ENCODE assay signal across 8 mouse cellular contexts in the genomic region with DNA sequence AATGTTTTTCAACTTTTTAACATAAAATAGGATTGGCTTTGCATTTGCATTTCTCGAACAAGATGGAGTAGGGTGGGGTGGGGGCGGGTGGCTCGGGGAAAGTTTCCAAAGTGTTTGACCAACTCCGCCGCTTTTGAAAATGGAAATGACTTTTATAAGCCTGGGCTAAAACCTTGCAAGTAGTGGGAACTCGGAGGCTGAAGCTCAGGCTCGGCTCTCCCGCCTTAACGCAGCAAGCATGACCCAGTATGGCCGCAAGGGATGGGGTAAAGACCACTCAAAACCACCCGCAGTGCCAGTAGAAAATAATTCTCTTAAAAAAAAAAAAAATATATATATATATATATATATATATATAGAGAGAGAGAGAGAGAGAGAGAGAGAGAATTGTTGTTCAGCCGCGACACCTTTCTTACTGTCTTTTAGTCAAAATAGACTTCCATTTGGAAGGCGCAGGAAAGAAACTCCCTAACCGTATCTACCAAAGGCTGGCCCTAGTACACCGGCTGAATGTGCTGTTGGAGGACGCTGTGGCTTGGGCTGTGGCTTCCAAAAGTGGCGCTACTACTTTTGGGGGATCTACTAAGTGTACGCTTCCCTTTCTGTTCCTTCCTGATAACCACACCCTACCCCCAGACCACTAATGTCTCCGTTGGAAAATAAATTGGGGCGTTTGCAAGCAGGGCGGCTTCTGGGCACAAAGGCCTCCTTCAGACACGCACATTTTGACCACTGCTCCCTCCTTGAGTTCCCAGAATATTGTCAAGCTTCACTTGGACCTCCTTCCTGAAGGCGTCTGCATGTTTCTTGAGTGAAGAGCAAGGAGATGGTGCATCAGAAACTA.
A peak's percentile ranks its signal among the peaks of the same experiment; 100 is the strongest.
DNase-seq lines count a peak whose midpoint lies in the region; ATAC-seq and TF ChIP-seq lines count a peak whose summit lies in the region.

No protein-coding gene starts in this region.

- TF ChIP-seq CTCF in lung, postnatal 0 days (IDR thresholded peaks at IDR 0.05), result no peak

- peak overlapping the region; percentile 31 for H3K4me2 ChIP-seq in forebrain, embryonic 12.5 days
- no peak overlapping the region for H3K4me2 ChIP-seq in forebrain, embryonic 16.5 days (ENCODE audit: low read length)
- H3K4me2 ChIP-seq in lung, postnatal 0 days (replicated peaks; ENCODE audit: low read depth, low read length), result 0 out of 2 replicates have a peak overlapping the region, but pooled peaks have one; percentile 11

- no peaks in the 10 kb centered on the region for H3K36me3 ChIP-seq in forebrain, embryonic 12.5 days (replicated peaks)
- H3K36me3 ChIP-seq in forebrain, embryonic 16.5 days (ENCODE audit: control insufficient read depth, insufficient read depth), result no peaks in the 10 kb centered on the region
- H3K36me3 ChIP-seq in lung, postnatal 0 days (ENCODE audit: insufficient read depth, low read length), result no peaks in the 10 kb centered on the region
- no peaks in the 10 kb centered on the region for H3K36me3 ChIP-seq in midbrain, embryonic 10.5 days

- H3K4me3 ChIP-seq in forebrain, embryonic 12.5 days (replicated peaks), result no peak overlapping the region
- H3K4me3 ChIP-seq in forebrain, embryonic 16.5 days (replicated peaks; ENCODE audit: low read length), result no peak overlapping the region
- no peak overlapping the region for H3K4me3 ChIP-seq in lung, postnatal 0 days (ENCODE audit: low read depth, low read length)
- H3K4me3 ChIP-seq in midbrain, embryonic 10.5 days, result peak overlapping the region; percentile 38

- H3K9ac ChIP-seq in forebrain, embryonic 12.5 days, result no peak overlapping the region
- H3K9ac ChIP-seq in forebrain, embryonic 16.5 days (replicated peaks; ENCODE audit: low read depth, low read length), result no peak overlapping the region
- H3K9ac ChIP-seq in lung, postnatal 0 days (replicated peaks; ENCODE audit: low read depth), result no peak overlapping the region

- TF ChIP-seq EP300 in lung, postnatal 0 days (IDR thresholded peaks at IDR 0.05), result no peak

- no peak overlapping the region for H3K27ac ChIP-seq in forebrain, embryonic 12.5 days
- H3K27ac ChIP-seq in forebrain, embryonic 16.5 days (ENCODE audit: low read length), result no peak overlapping the region
- no peak overlapping the region for H3K27ac ChIP-seq in lung, postnatal 0 days (ENCODE audit: low read length)
- H3K27ac ChIP-seq in midbrain, embryonic 10.5 days (replicated peaks), result peak overlapping the region; percentile 78

- peak; percentile 28; the same call in 1 of the 2 replicates for ATAC-seq in forebrain, embryonic 12.5 days (ENCODE audit: low FRiP score)
- ATAC-seq in forebrain, embryonic 16.5 days, result no peak
- ATAC-seq in lung, postnatal 0 days, result no peak

- no peaks in the 10 kb centered on the region for H3K9me3 ChIP-seq in forebrain, embryonic 12.5 days
- no peaks in the 10 kb centered on the region for H3K9me3 ChIP-seq in forebrain, embryonic 16.5 days (ENCODE audit: control insufficient read depth, low read length)
- no peaks in the 10 kb centered on the region for H3K9me3 ChIP-seq in lung, postnatal 0 days (ENCODE audit: low read length)
- H3K9me3 ChIP-seq in midbrain, embryonic 10.5 days (replicated peaks), result no peaks in the 10 kb centered on the region

- H3K27me3 ChIP-seq in forebrain, embryonic 12.5 days, result peaks cover 94% of the 10 kb centered on the region
- peaks cover 73% of the 10 kb centered on the region for H3K27me3 ChIP-seq in forebrain, embryonic 16.5 days (replicated peaks; ENCODE audit: control insufficient read depth, insufficient read depth, low read length)
- H3K27me3 ChIP-seq in lung, postnatal 0 days (replicated peaks; ENCODE audit: insufficient read depth, low read length), result peaks cover 18% of the 10 kb centered on the region
- H3K27me3 ChIP-seq in midbrain, embryonic 10.5 days (ENCODE audit: low read depth, poor library complexity, severe bottlenecking), result peaks cover 98% of the 10 kb centered on the region

- no peak for DNase-seq in lung, postnatal 0 days (ENCODE audit: low spot score)
- no peak for DNase-seq in lung, postnatal 36 days
- DNase-seq in midbrain, embryonic 10.5 days (ENCODE audit: low spot score), result peak; percentile 44
- DNase-seq in layer of hippocampus, adult 11-12 months (ENCODE audit: low spot score), result no peak
- DNase-seq in spleen, adult 18-20 months, result no peak
- no peak for DNase-seq in kidney, adult 18-20 months

- 1% methylated on average over 24 of the region's 24 CpGs for WGBS in forebrain, embryonic 12.5 days
- 1% methylated on average over 24 of the region's 24 CpGs for WGBS in forebrain, embryonic 16.5 days
- 8% methylated on average over 24 of the region's 24 CpGs for WGBS in lung, postnatal 0 days
- WGBS in midbrain, embryonic 10.5 days, result 2% methylated on average over 24 of the region's 24 CpGs

- peaks cover 23% of the 10 kb centered on the region for H3K4me1 ChIP-seq in forebrain, embryonic 12.5 days
- H3K4me1 ChIP-seq in forebrain, embryonic 16.5 days (replicated peaks; ENCODE audit: control insufficient read depth, insufficient read depth, low read length), result peaks cover 3% of the 10 kb centered on the region; the same call in 1 of the 2 replicates
- H3K4me1 ChIP-seq in lung, postnatal 0 days (ENCODE audit: insufficient read depth, low read depth, low read length), result no peaks in the 10 kb centered on the region
- H3K4me1 ChIP-seq in midbrain, embryonic 10.5 days, result peaks cover 56% of the 10 kb centered on the region
